Mouse (Mus musculus): ENCODE data around the gene Stat5b. TPM values are rescaled to one million over a fixed set of nuclear protein-coding genes. Genes with fewer than 3 reads are reported as not detected.

Gene Stat5b
- polyA plus RNA-seq, 1 experiment from 2014 or later: 22.7 TPM

DNA sequence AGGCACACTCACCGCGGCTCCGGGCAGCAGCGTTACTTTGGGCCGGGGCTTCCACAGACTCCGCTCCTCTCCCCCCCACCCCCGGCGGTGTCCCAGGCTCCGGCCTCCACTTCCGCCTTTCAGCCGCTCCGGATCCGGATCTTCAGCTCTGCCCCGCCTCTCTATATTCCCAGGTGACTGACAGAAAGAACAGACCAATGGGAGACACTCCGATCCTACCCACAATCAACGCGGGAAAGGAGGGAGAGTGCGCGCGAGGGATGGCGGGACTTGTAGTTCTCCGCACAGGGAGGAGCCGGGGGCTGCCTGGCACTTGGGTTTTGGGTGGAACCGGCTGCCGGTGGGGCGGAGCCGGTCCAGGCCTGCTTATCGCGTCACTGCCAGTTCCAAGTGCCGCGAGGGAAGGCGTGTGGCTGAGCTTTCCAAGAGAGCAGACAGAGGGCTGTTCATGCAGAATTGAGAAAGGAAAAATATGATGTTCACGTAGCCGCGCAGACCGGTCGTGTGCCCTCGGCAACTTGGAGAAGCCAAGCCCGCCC, 112.4 kb downstream of the Stat5b start, which contains the start of gene Rab5c:
Gene Rab5c (minus strand): TSS at position 150 of the 539 bp plus-strand sequence.
- peak within 1 kb of the TSS; percentile 85 for H3K9ac ChIP-seq
- H3K9me3 ChIP-seq: no peaks in the 10 kb centered on the region
- H3K4me1 ChIP-seq: peaks cover 14% of the 10 kb centered on the region
- under 1% methylated on average over 39 of the region's 39 CpGs for WGBS
- H3K27me3 ChIP-seq: no peaks in the 10 kb centered on the region
- peak within 1 kb of the TSS; percentile 87 for H3K4me3 ChIP-seq
- ATAC-seq (ENCODE audit: insufficient number of reproducible peaks, insufficient read depth, low FRiP score, low TSS enrichment): peak; percentile 99
- peak within 1 kb of the TSS; percentile 42; the same call in 1 of the 2 replicates for H3K27ac ChIP-seq
- no peaks in the 10 kb centered on the region; the same call in 1 of the 2 replicates for H3K36me3 ChIP-seq
- H3K4me2 ChIP-seq (replicated peaks): peak within 1 kb of the TSS; percentile 84

GRCm38 (mm10) chr11:100737105-100737733, 113.3 kb downstream of the Stat5b start:
- H3K4me3 ChIP-seq: peak overlapping the region; percentile 87
- H3K4me2 ChIP-seq (replicated peaks): peak overlapping the region; percentile 84
- H3K27me3 ChIP-seq: no peaks in the 10 kb centered on the region
- no peaks in the 10 kb centered on the region; the same call in 1 of the 2 replicates for H3K36me3 ChIP-seq
- peaks cover 14% of the 10 kb centered on the region for H3K4me1 ChIP-seq
- under 1% methylated on average over 13 of the region's 13 CpGs for WGBS
- no peaks in the 10 kb centered on the region for H3K9me3 ChIP-seq
- ATAC-seq (ENCODE audit: insufficient number of reproducible peaks, insufficient read depth, low FRiP score, low TSS enrichment): no peak
- peak overlapping the region; percentile 85 for H3K9ac ChIP-seq
- H3K27ac ChIP-seq: 0 out of 2 replicates have a peak overlapping the region, but pooled peaks have one; percentile 42

GRCm38 (mm10) chr11:100736746-100737080, 113.8 kb downstream of the Stat5b start:
- Histone ChIP-seq H3K4me2 (replicated peaks) (peak overlapping the region; percentile 84), H3K36me3 (no peaks in the 10 kb centered on the region; the same call in 1 of the 2 replicates), H3K4me3 (peak overlapping the region; percentile 87), H3K27me3 (no peaks in the 10 kb centered on the region), H3K4me1 (peaks cover 14% of the 10 kb centered on the region), H3K9me3 (no peaks in the 10 kb centered on the region), H3K27ac (no peak overlapping the region), H3K9ac (peak overlapping the region; percentile 85; the same call in 1 of the 2 replicates)
- no peak for ATAC-seq (ENCODE audit: insufficient number of reproducible peaks, insufficient read depth, low FRiP score, low TSS enrichment)
- WGBS: 76% methylated on average over 4 of the region's 4 CpGs

DNA sequence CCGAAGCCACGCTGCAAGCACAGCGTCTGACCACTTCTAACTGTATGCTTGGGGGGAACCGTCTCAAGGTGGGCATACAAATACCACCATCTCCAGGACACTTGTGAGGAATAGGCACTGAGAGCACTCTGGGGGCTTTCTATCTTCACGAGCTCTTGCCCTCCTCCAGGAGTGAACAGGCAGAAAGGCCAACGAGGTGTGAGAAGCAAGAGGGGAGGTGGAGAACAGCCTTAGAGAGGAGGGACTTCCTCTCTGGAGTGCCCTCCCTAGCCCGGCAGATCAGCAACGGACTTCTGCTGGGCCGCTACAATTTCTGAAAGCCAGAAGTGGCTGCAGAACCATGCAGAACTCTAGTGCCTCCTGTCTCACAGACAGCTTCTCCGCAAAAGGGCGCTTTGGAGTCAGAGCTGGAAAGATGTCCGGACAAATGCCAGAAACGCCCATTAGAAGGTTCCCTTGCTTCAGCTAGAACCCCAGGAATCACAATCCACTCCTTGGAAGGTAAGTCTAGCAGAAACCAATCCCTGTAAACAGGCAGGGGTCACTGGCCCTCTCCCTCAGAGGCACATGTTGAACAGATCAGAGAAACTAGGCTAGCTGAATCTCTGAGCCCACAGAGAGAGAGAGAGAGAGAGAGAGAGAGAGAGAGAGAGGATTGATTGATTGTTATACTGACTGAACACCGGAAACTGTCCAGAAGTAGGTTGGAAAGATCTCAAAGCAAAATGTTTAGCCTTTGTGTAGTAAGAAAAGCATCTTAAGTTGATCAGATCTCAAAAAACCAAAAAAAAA, 114.4 kb downstream of the Stat5b start:
- H3K9ac ChIP-seq: no peak overlapping the region
- no peak for ATAC-seq (ENCODE audit: insufficient number of reproducible peaks, insufficient read depth, low FRiP score, low TSS enrichment)

GRCm38 (mm10) chr11:100735134-100735865, 115.2 kb downstream of the Stat5b start:
- H3K27me3 ChIP-seq: no peaks in the 10 kb centered on the region
- peaks cover 14% of the 10 kb centered on the region for H3K4me1 ChIP-seq
- no peak overlapping the region for H3K4me2 ChIP-seq (replicated peaks)
- no peak overlapping the region for H3K27ac ChIP-seq
- WGBS: 88% methylated on average over 9 of the region's 9 CpGs
- no peaks in the 10 kb centered on the region for H3K9me3 ChIP-seq
- H3K9ac ChIP-seq: no peak overlapping the region
- ATAC-seq (ENCODE audit: insufficient number of reproducible peaks, insufficient read depth, low FRiP score, low TSS enrichment): no peak
- no peak overlapping the region for H3K4me3 ChIP-seq
- no peaks in the 10 kb centered on the region; the same call in 1 of the 2 replicates for H3K36me3 ChIP-seq

More for the DNA sequence above, 114.4 kb downstream of the Stat5b start:
- WGBS: 83% methylated on average over 14 of the region's 14 CpGs
- Histone ChIP-seq H3K4me3 (no peak overlapping the region; the same call in 1 of the 2 replicates), H3K27ac (no peak overlapping the region), H3K9me3 (no peaks in the 10 kb centered on the region), H3K4me1 (peaks cover 14% of the 10 kb centered on the region), H3K27me3 (no peaks in the 10 kb centered on the region), H3K36me3 (no peaks in the 10 kb centered on the region; the same call in 1 of the 2 replicates), H3K4me2 (replicated peaks) (peak overlapping the region; percentile 84; the same call in 1 of the 2 replicates)

Other genes starting within 250 kb of the Stat5b start
- 80.6 and 83.7 TPM in 2 replicates for gene Nkiras2, start 231.5 kb downstream of the Stat5b start, polyA plus RNA-seq (2016; fragmentation: Nextera tagmentation; extraction: Ambion mirVana)
- gene Dnajc7, start 230.6 kb downstream of the Stat5b start, polyA plus RNA-seq (2016; fragmentation: Nextera tagmentation; extraction: Ambion mirVana): 280 and 292 TPM in 2 replicates
- 1.5 and 2.6 TPM in 2 replicates for gene Zfp385c, start 158.3 kb downstream of the Stat5b start, polyA plus RNA-seq (2016; fragmentation: Nextera tagmentation; extraction: Ambion mirVana)
- 2.6 and 3.3 TPM in 2 replicates for gene Dhx58, start 146.5 kb downstream of the Stat5b start, polyA plus RNA-seq (2016; fragmentation: Nextera tagmentation; extraction: Ambion mirVana)
- 71.2 and 72.4 TPM in 2 replicates for gene Kat2a, start 138.3 kb downstream of the Stat5b start, polyA plus RNA-seq (2016; fragmentation: Nextera tagmentation; extraction: Ambion mirVana)
- gene Hspb9, start 136.9 kb downstream of the Stat5b start, polyA plus RNA-seq (2016; fragmentation: Nextera tagmentation; extraction: Ambion mirVana): 0.33 TPM in 1 of 2 replicates, not detected in the other
- gene Rab5c, start 112.5 kb downstream of the Stat5b start, polyA plus RNA-seq (2016; fragmentation: Nextera tagmentation; extraction: Ambion mirVana): 18.9 and 26.1 TPM in 2 replicates
- gene Kcnh4, start 90.8 kb downstream of the Stat5b start, polyA plus RNA-seq (2016; fragmentation: Nextera tagmentation; extraction: Ambion mirVana): 0.46 and 0.55 TPM in 2 replicates
- gene Hcrt, start 87.8 kb downstream of the Stat5b start, polyA plus RNA-seq (2016; fragmentation: Nextera tagmentation; extraction: Ambion mirVana): not detected in 2 replicates
- gene Ghdc, start 79.8 kb downstream of the Stat5b start, polyA plus RNA-seq (2016; fragmentation: Nextera tagmentation; extraction: Ambion mirVana): 5.9 and 6.3 TPM in 2 replicates
- gene Stat5a, start 8.6 kb upstream of the Stat5b start, polyA plus RNA-seq (2016; fragmentation: Nextera tagmentation; extraction: Ambion mirVana): 4.4 and 5.5 TPM in 2 replicates
- gene Stat3, start 88.8 kb upstream of the Stat5b start, polyA plus RNA-seq (2016; fragmentation: Nextera tagmentation; extraction: Ambion mirVana): 38.4 and 39.4 TPM in 2 replicates
- 68.4 and 69.6 TPM in 2 replicates for gene Cavin1, start 120.2 kb upstream of the Stat5b start, polyA plus RNA-seq (2016; fragmentation: Nextera tagmentation; extraction: Ambion mirVana)
- gene Atp6v0a1, start 158.7 kb upstream of the Stat5b start, polyA plus RNA-seq (2016; fragmentation: Nextera tagmentation; extraction: Ambion mirVana): 32.8 and 33.7 TPM in 2 replicates
- gene Naglu, start 219.3 kb upstream of the Stat5b start, polyA plus RNA-seq (2016; fragmentation: Nextera tagmentation; extraction: Ambion mirVana): 9.4 and 9.5 TPM in 2 replicates
- 0.15 TPM in 1 of 2 replicates, not detected in the other for gene Hsd17b1, start 227.7 kb upstream of the Stat5b start, polyA plus RNA-seq (2016; fragmentation: Nextera tagmentation; extraction: Ambion mirVana)
- gene Coasy, start 231.8 kb upstream of the Stat5b start, polyA plus RNA-seq (2016; fragmentation: Nextera tagmentation; extraction: Ambion mirVana): 43.4 and 45.6 TPM in 2 replicates
- 37.8 and 42.8 TPM in 2 replicates for gene Mlx, start 236.6 kb upstream of the Stat5b start, polyA plus RNA-seq (2016; fragmentation: Nextera tagmentation; extraction: Ambion mirVana)
- gene Psmc3ip, start 244.7 kb upstream of the Stat5b start, polyA plus RNA-seq (2016; fragmentation: Nextera tagmentation; extraction: Ambion mirVana): 45.7 and 46.0 TPM in 2 replicates